33 mouse cellular contexts compared by ENCODE assay signal in genomic region chr10:62481108-62481852, GRCm38 (mm10). TPM values are rescaled to one million over a fixed set of nuclear protein-coding genes. Genes with fewer than 3 reads are reported as not detected.
DNase-seq lines count a peak whose midpoint lies in the region; ATAC-seq and TF ChIP-seq lines count a peak whose summit lies in the region.
"Had no signal": no experiment of that assay in that cellular context is flagged by ENCODE, and none has a peak within 500 bp of the region (broad histone marks: within the 10 kb centered on the region; RNA-seq: fewer than 3 reads in every experiment).

No protein-coding gene starts in this region.

- peak; percentile 28; the same call in 1 of the 2 replicates for TF ChIP-seq CTCF in intestine, postnatal 0 days (IDR thresholded peaks at IDR 0.05; ENCODE audit: low read depth)
- peak; percentile 21; the same call in 1 of the 2 replicates for TF ChIP-seq CTCF in midbrain, postnatal 0 days (IDR thresholded peaks at IDR 0.05)
- no peak for TF ChIP-seq CTCF in embryonic fibroblast, embryonic 13.5 days (IDR thresholded peaks at IDR 0.05; ENCODE audit: borderline replicate concordance, insufficient read depth, low read length)

- 44% methylated on average over 7 of the region's 7 CpGs for WGBS in intestine, postnatal 0 days
- WGBS in intestine, embryonic 16.5 days, result 68% methylated on average over 7 of the region's 7 CpGs
- 69% methylated on average over 7 of the region's 7 CpGs for WGBS in midbrain, postnatal 0 days
- 68% methylated on average over 7 of the region's 7 CpGs for WGBS in midbrain, embryonic 15.5 days

- 0 out of 2 replicates have a peak, but pooled peaks cover 5% of the 10 kb centered on the region for H3K4me1 ChIP-seq in intestine, postnatal 0 days (replicated peaks; ENCODE audit: control insufficient read depth, insufficient read depth, low read length)
- H3K4me1 ChIP-seq in intestine, embryonic 16.5 days (ENCODE audit: control insufficient read depth, insufficient read depth, low read length), result peaks cover 3% of the 10 kb centered on the region; the same call in 1 of the 2 replicates
- no peaks in the 10 kb centered on the region for H3K4me1 ChIP-seq in midbrain, postnatal 0 days (ENCODE audit: insufficient read depth, low read length)
- H3K4me1 ChIP-seq in midbrain, embryonic 15.5 days, result peaks cover 17% of the 10 kb centered on the region
- peaks cover 7% of the 10 kb centered on the region for H3K4me1 ChIP-seq in embryonic fibroblast, embryonic 13.5 days (ENCODE audit: control insufficient read depth, insufficient read depth, low read length)

- no peak overlapping the region for H3K4me2 ChIP-seq in intestine, postnatal 0 days (replicated peaks; ENCODE audit: low read depth)
- H3K4me2 ChIP-seq in intestine, embryonic 16.5 days (ENCODE audit: low read depth, low read length), result no peak overlapping the region
- H3K4me2 ChIP-seq in midbrain, postnatal 0 days (ENCODE audit: low read depth, low read length, poor library complexity, severe bottlenecking), result no peak overlapping the region
- H3K4me2 ChIP-seq in midbrain, embryonic 15.5 days, result no peak overlapping the region
- H3K4me2 ChIP-seq: embryonic facial prominence, embryonic 13.5 days; forebrain, embryonic 13.5 days; heart, embryonic 11.5 days; hindbrain, embryonic 13.5 days; limb, embryonic 13.5 days; liver, embryonic 11.5 days; midbrain, embryonic 13.5 days; neural tube, embryonic 15.5 days had no signal

- no peak overlapping the region for H3K4me3 ChIP-seq in intestine, postnatal 0 days (ENCODE audit: low read depth, low read length)
- no peak overlapping the region for H3K4me3 ChIP-seq in intestine, embryonic 16.5 days (ENCODE audit: low read length)
- H3K4me3 ChIP-seq in midbrain, postnatal 0 days (ENCODE audit: low read depth, low read length), result no peak overlapping the region
- H3K4me3 ChIP-seq in midbrain, embryonic 15.5 days, result no peak overlapping the region
- no peak overlapping the region for H3K4me3 ChIP-seq in embryonic fibroblast, embryonic 13.5 days (ENCODE audit: insufficient read depth, low read length)
- H3K4me3 ChIP-seq: embryonic facial prominence, embryonic 13.5 days; erythroblast, embryonic 14.5 days; forebrain, embryonic 13.5 days; hindbrain, embryonic 13.5 days; limb, embryonic 13.5 days; midbrain, embryonic 13.5 days; neural tube, embryonic 15.5 days had no signal

- no peak for ATAC-seq in intestine, postnatal 0 days
- no peak for ATAC-seq in intestine, embryonic 16.5 days
- no peak for ATAC-seq in midbrain, postnatal 0 days (ENCODE audit: low FRiP score)
- no peak for ATAC-seq in midbrain, embryonic 15.5 days (replicated peaks)
- ATAC-seq: forebrain, embryonic 13.5 days; lung, postnatal 0 days; midbrain, embryonic 13.5 days had no signal

- H3K9ac ChIP-seq in intestine, postnatal 0 days (ENCODE audit: low read depth, low read length), result no peak overlapping the region
- no peak overlapping the region for H3K9ac ChIP-seq in intestine, embryonic 16.5 days (ENCODE audit: low read depth, low read length)
- no peak overlapping the region for H3K9ac ChIP-seq in midbrain, postnatal 0 days (replicated peaks; ENCODE audit: low read length, poor library complexity, severe bottlenecking)
- H3K9ac ChIP-seq in midbrain, embryonic 15.5 days, result no peak overlapping the region
- H3K9ac ChIP-seq: embryonic facial prominence, embryonic 13.5 days; forebrain, embryonic 13.5 days; hindbrain, embryonic 13.5 days; limb, embryonic 13.5 days; midbrain, embryonic 13.5 days; neural tube, embryonic 15.5 days had no signal

- no peak for DNase-seq in midbrain, postnatal 0 days (ENCODE audit: low spot score)
- no peak for DNase-seq in lung, postnatal 10 days
- DNase-seq in thymus, postnatal 4 days, result no peak
- DNase-seq: adrenal gland, postnatal 25 days; cerebellum, adult 18-20 months; cerebellum, postnatal 10 days; gastrocnemius, postnatal 10 days; heart, postnatal 36 days; kidney, adult 11 months; lung, adult 18-20 months; retina, postnatal 1 day; right cerebral cortex, postnatal 14 days; thymus, postnatal 14 days had no signal

- no peak overlapping the region for H3K27ac ChIP-seq in intestine, postnatal 0 days (ENCODE audit: low read depth, low read length)
- no peak overlapping the region for H3K27ac ChIP-seq in intestine, embryonic 16.5 days (ENCODE audit: low read length)
- no peak overlapping the region for H3K27ac ChIP-seq in midbrain, postnatal 0 days (ENCODE audit: low read depth, low read length)
- no peak overlapping the region for H3K27ac ChIP-seq in midbrain, embryonic 15.5 days
- peak overlapping the region; percentile 1; the same call in 1 of the 2 replicates for H3K27ac ChIP-seq in embryonic fibroblast, embryonic 13.5 days (ENCODE audit: insufficient read depth, low read length)
- H3K27ac ChIP-seq: embryonic facial prominence, embryonic 13.5 days; forebrain, embryonic 13.5 days; hindbrain, embryonic 13.5 days; limb, embryonic 13.5 days; macrophage; midbrain, embryonic 13.5 days; neural tube, embryonic 15.5 days had no signal

- H3K9me3 ChIP-seq in intestine, postnatal 0 days (ENCODE audit: control insufficient read depth), result no peaks in the 10 kb centered on the region
- H3K9me3 ChIP-seq in intestine, embryonic 16.5 days (ENCODE audit: control insufficient read depth, low read length), result no peaks in the 10 kb centered on the region
- H3K9me3 ChIP-seq in midbrain, postnatal 0 days (ENCODE audit: low read length), result no peaks in the 10 kb centered on the region
- H3K9me3 ChIP-seq in midbrain, embryonic 15.5 days, result no peaks in the 10 kb centered on the region
- H3K9me3 ChIP-seq: embryonic facial prominence, embryonic 13.5 days; forebrain, embryonic 13.5 days; G1E; hindbrain, embryonic 13.5 days; limb, embryonic 13.5 days; midbrain, embryonic 13.5 days; neural tube, embryonic 15.5 days had no signal

- H3K27me3 ChIP-seq in intestine, postnatal 0 days (replicated peaks; ENCODE audit: control insufficient read depth, insufficient read depth, low read length), result no peaks in the 10 kb centered on the region
- H3K27me3 ChIP-seq in intestine, embryonic 16.5 days (replicated peaks; ENCODE audit: control insufficient read depth, insufficient read depth, low read length), result no peaks in the 10 kb centered on the region
- H3K27me3 ChIP-seq in midbrain, postnatal 0 days (ENCODE audit: insufficient read depth, low read length), result no peaks in the 10 kb centered on the region
- H3K27me3 ChIP-seq in midbrain, embryonic 15.5 days (replicated peaks), result no peaks in the 10 kb centered on the region
- H3K27me3 ChIP-seq: embryonic facial prominence, embryonic 13.5 days; forebrain, embryonic 13.5 days; hindbrain, embryonic 13.5 days; limb, embryonic 13.5 days; midbrain, embryonic 13.5 days; neural tube, embryonic 15.5 days had no signal

- TF ChIP-seq POLR2A in embryonic fibroblast, embryonic 13.5 days (IDR thresholded peaks at IDR 0.05; ENCODE audit: low read depth, low read length), result no peak

- H3K36me3 ChIP-seq in intestine, postnatal 0 days (ENCODE audit: control insufficient read depth, insufficient read depth), result peaks cover 9% of the 10 kb centered on the region; the same call in 1 of the 2 replicates
- no peaks in the 10 kb centered on the region for H3K36me3 ChIP-seq in intestine, embryonic 16.5 days (ENCODE audit: control insufficient read depth, insufficient read depth, low read length)
- peaks cover 2% of the 10 kb centered on the region; the same call in 1 of the 2 replicates for H3K36me3 ChIP-seq in midbrain, postnatal 0 days (ENCODE audit: insufficient read depth, low read length)
- H3K36me3 ChIP-seq in midbrain, embryonic 15.5 days (replicated peaks), result no peaks in the 10 kb centered on the region

RNA-seq across cellular contexts. Expression of gene Vps26a, which starts 5.3 kb away (rescaled TPM):
- 102 and 116 TPM in 2 replicates for polyA plus RNA-seq in intestine, postnatal 0 days (2015; fragmentation: Nextera tagmentation; extraction: Ambion mirVana)
- polyA plus RNA-seq in intestine, embryonic 16.5 days (2015; fragmentation: Nextera tagmentation; extraction: Ambion mirVana), result 135 and 143 TPM in 2 replicates
- 28.6 and 31.4 TPM in 2 replicates for total RNA-seq in midbrain, postnatal 0 days (2014; rRNA removed)
- polyA plus RNA-seq in midbrain, postnatal 0 days (2015; fragmentation: Nextera tagmentation; extraction: Ambion mirVana), result 41.8 and 42.6 TPM in 2 replicates
- polyA plus RNA-seq in midbrain, embryonic 15.5 days (2015; fragmentation: Nextera tagmentation; extraction: Ambion mirVana), result 52.6 and 55.0 TPM in 2 replicates
- 72.3 and 78.1 TPM in 2 replicates for polyA plus RNA-seq in embryonic fibroblast, embryonic 13.5 days (2011; ENCODE audit: insufficient read length, low read depth, missing spikeins)

RNA-seq across cellular contexts. Expression of gene Supv3l1, which starts 31.7 kb away (rescaled TPM):
- 12.8 and 13.6 TPM in 2 replicates for polyA plus RNA-seq in intestine, postnatal 0 days (2015; fragmentation: Nextera tagmentation; extraction: Ambion mirVana)
- 29.3 and 33.2 TPM in 2 replicates for polyA plus RNA-seq in intestine, embryonic 16.5 days (2015; fragmentation: Nextera tagmentation; extraction: Ambion mirVana)
- 23.4 and 26.6 TPM in 2 replicates for total RNA-seq in midbrain, postnatal 0 days (2014; rRNA removed)
- 15.5 and 16.1 TPM in 2 replicates for polyA plus RNA-seq in midbrain, postnatal 0 days (2015; fragmentation: Nextera tagmentation; extraction: Ambion mirVana)
- polyA plus RNA-seq in midbrain, embryonic 15.5 days (2015; fragmentation: Nextera tagmentation; extraction: Ambion mirVana), result 19.8 and 21.1 TPM in 2 replicates
- 19.7 and 22.7 TPM in 2 replicates for polyA plus RNA-seq in embryonic fibroblast, embryonic 13.5 days (2011; ENCODE audit: insufficient read length, low read depth, missing spikeins)

RNA-seq across cellular contexts. Expression of gene 4930507D05Rik, which starts 32.0 kb away (rescaled TPM):
- polyA plus RNA-seq in intestine, postnatal 0 days (2015; fragmentation: Nextera tagmentation; extraction: Ambion mirVana), result 0.14 TPM in 2 replicates
- polyA plus RNA-seq in intestine, embryonic 16.5 days (2015; fragmentation: Nextera tagmentation; extraction: Ambion mirVana), result 0.17 and 0.45 TPM in 2 replicates
- total RNA-seq in midbrain, postnatal 0 days (2014; rRNA removed), result 1.7 and 2.7 TPM in 2 replicates
- polyA plus RNA-seq in midbrain, postnatal 0 days (2015; fragmentation: Nextera tagmentation; extraction: Ambion mirVana), result 1.2 and 1.5 TPM in 2 replicates
- 1.2 and 1.5 TPM in 2 replicates for polyA plus RNA-seq in midbrain, embryonic 15.5 days (2015; fragmentation: Nextera tagmentation; extraction: Ambion mirVana)
- not detected in 2 replicates for polyA plus RNA-seq in embryonic fibroblast, embryonic 13.5 days (2011; ENCODE audit: insufficient read length, low read depth, missing spikeins)
- polyA plus RNA-seq: erythroblast, embryonic 14.5 days; macrophage; small intestine, adult 2 months had no signal

RNA-seq across cellular contexts. Expression of gene Srgn, which starts 46.0 kb away (rescaled TPM):
- polyA plus RNA-seq in intestine, postnatal 0 days (2015; fragmentation: Nextera tagmentation; extraction: Ambion mirVana), result 18.9 and 21.6 TPM in 2 replicates
- 15.1 and 15.5 TPM in 2 replicates for polyA plus RNA-seq in intestine, embryonic 16.5 days (2015; fragmentation: Nextera tagmentation; extraction: Ambion mirVana)
- 15.5 and 16.2 TPM in 2 replicates for total RNA-seq in midbrain, postnatal 0 days (2014; rRNA removed)
- polyA plus RNA-seq in midbrain, postnatal 0 days (2015; fragmentation: Nextera tagmentation; extraction: Ambion mirVana), result 19.3 and 23.5 TPM in 2 replicates
- polyA plus RNA-seq in midbrain, embryonic 15.5 days (2015; fragmentation: Nextera tagmentation; extraction: Ambion mirVana), result 10.5 and 12.1 TPM in 2 replicates
- polyA plus RNA-seq in embryonic fibroblast, embryonic 13.5 days (2011; ENCODE audit: insufficient read length, low read depth, missing spikeins), result 0.72 and 1.9 TPM in 2 replicates

RNA-seq across cellular contexts. Expression of gene Hkdc1, which starts 59.0 kb away (rescaled TPM):
- polyA plus RNA-seq in intestine, postnatal 0 days (2015; fragmentation: Nextera tagmentation; extraction: Ambion mirVana), result 37.7 and 47.1 TPM in 2 replicates
- 45.8 and 56.1 TPM in 2 replicates for polyA plus RNA-seq in intestine, embryonic 16.5 days (2015; fragmentation: Nextera tagmentation; extraction: Ambion mirVana)
- 0.44 and 0.47 TPM in 2 replicates for total RNA-seq in midbrain, postnatal 0 days (2014; rRNA removed)
- 0.29 and 0.46 TPM in 2 replicates for polyA plus RNA-seq in midbrain, postnatal 0 days (2015; fragmentation: Nextera tagmentation; extraction: Ambion mirVana)
- polyA plus RNA-seq in midbrain, embryonic 15.5 days (2015; fragmentation: Nextera tagmentation; extraction: Ambion mirVana), result 0.27 and 0.35 TPM in 2 replicates
- polyA plus RNA-seq in embryonic fibroblast, embryonic 13.5 days (2011; ENCODE audit: insufficient read length, low read depth, missing spikeins), result not detected in 2 replicates
- total RNA-seq: adrenal gland, postnatal 25 days; common myeloid progenitor, adult 5-6 weeks; granulocyte monocyte progenitor cell, adult 5-6 weeks; heart, postnatal 36 days; megakaryocyte-erythroid progenitor cell, adult 5-6 weeks had no signal
- polyA plus RNA-seq: G1E, macrophage had no signal
